Mouse (Mus musculus) kidney, adult 2 months (tissue): Measurements from ENCODE around the gene Slfn3.

ENCODE experiments used
- CTCF ChIP-seq: fragments of 200-500 bp; conservative IDR thresholded peaks from 2 replicates; pipeline ENCODE4 v1.5.1; 2011; ENCODE audit warnings: low read depth, mild to moderate bottlenecking, control low read depth, low read length, moderate library complexity, mixed read lengths; ENCODE audit not compliant: insufficient read depth, insufficient read length
- POLR2A ChIP-seq: fragments of 200-500 bp; IDR thresholded peaks from one replicate; pipeline ENCODE4 v1.6.1; 2011; ENCODE audit warnings: low read depth, low read length, control low read depth

- TF ChIP-seq CTCF (no peak), POLR2A (no peak)
These were observed 48.7 kb downstream of the Slfn3 start for GRCm38 (mm10) chr11:83239811-83240210.
